Mouse (Mus musculus) liver, adult 2 months (tissue): ENCODE results near the gene Olfr38.

Experiments used
- CTCF ChIP-seq: fragments of 200-500 bp; IDR thresholded peaks from 2 replicates; pipeline ENCODE4 v1.5.1; 2011; ENCODE audit warnings: low read depth, low read length, control low read depth
- POLR2A ChIP-seq: fragments of 200-500 bp; IDR thresholded peaks from 2 replicates; pipeline ENCODE4 v1.6.1; 2011; ENCODE audit warnings: low read length, control low read depth; ENCODE audit not compliant: insufficient read depth; ENCODE audit errors: extremely low read depth

GRCm38 (mm10) chr6:42717973-42718372 lies 38.2 kb upstream of the Olfr38 start:
- TF ChIP-seq POLR2A (no peak), CTCF (no peak)
